Mouse (Mus musculus): ENCODE measurements at regions not wholly inside any gene's neighbourhood (a gene's known extent, or its start where the extent isn't known, plus 50 kb on each side); places are given as distances from the start of the nearest gene placed in this dataset.
"Not testable (repeated sequence)": the region's sequence is repeated elsewhere in the genome, so short reads cannot be mapped to it uniquely, and the experiment has no call there.

- DNase-seq (ENCODE audit: low spot score in 2 of 2) = no peak
These were observed 64.5 kb upstream of the Nap1l2 start for GRCm38 (mm10) chrX:103250961-103251360.

GRCm38 (mm10) chrX:103251478-103251877 is 65.0 kb upstream of the Nap1l2 start:
- DNase-seq (ENCODE audit: low spot score in 2 of 2) = not testable (repeated sequence)

DNA sequence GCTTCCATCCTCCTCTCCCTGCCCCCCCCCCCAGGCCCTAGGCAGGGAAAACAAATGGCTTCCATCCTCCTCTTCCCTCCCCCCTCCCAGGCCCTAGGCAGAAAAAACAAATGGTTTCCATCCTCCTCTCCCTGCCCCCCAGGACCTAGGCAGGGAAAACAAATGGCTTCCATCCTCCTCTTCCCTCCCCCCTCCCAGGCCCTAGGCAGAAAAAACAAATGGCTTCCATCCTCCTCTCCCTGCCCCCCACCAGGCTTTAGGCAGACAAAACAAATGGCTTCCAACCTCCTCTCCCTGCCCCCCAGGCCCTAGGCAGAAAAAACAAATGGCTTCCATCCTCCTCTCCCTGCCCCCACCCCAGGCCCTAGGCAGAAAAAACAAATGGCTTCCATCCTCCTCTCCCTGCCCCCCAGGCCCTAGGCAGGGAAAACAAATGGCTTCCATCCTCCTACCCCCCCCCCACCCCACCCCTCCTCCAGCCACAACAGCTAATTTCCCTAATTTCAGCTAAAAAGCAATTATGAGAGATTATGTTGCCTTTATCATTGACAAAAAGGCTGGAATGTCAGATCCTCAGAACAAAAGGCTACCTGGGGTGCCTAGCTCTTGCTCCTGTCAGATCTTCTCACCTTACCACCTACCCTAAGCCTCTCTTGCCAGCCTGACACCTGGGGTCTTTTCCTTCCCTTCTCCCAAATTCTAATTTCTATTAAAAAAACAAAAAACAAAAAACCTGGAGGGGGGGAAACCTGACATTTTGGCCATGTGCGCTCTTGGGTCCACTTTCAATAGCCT is 65.8 kb upstream of the Nap1l2 start:
- DNase-seq (ENCODE audit: low spot score in 2 of 2) = not testable (repeated sequence)

DNA sequence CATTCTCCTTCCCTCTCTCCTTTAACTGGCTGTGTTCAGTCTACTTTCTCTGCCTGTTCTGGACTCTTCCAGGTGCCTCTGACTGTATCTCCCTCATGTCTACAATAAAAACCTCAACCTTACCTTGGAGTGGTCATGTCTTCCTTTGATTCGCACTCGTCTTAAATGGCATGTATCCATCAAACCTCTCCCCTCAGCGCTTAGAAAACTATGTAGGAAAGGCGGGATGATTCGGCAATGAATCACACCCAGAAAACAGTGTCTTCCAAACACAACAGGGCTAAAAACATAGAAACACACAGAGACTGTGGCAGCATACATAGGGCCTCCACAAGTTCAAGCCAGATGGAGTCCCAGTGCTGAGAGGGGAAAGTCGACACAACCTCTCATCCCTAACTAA is 66.4 kb upstream of the Nap1l2 start:
- no peak for DNase-seq (ENCODE audit: low spot score in 2 of 2)

DNA sequence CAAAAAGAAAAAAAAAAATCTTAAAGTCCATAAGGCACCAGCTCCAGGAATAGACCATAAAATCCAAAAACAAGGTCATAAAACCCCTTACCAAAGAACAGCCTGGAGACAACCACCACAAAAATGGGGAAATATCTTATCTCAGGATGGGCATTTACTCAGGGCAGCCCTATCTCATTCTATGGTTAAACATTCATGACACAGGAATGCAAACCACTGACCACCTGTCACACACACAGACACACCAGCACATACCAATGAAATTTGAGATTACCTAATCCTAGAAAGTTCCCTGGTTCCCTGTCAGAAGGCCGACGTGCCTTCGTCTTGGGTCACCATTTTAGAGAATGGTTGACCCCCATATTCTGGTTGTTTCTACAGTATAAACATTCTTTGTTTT is 66.3 kb upstream of the Cdx4 start:
- no peak for DNase-seq (ENCODE audit: low spot score in 2 of 2)

DNA sequence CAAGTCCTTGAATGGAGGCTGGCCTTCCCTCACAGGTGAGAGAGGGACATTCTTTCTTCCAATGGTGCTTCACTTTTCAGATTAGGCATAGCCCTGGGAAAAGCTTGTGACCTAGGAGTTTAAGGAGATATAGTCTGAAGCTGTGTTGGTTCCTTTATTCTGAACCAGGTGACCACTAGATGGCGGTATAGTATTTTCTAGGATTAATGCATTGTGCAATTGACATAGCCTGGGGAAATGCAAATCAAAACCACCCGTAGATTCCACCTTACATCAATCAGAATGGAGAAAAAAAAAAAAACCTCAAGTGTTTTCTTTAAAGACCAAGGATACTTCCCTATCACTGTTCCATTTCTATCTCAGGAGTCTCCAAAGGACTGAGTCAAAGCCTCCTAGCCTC is 61.3 kb upstream of the Cdx4 start:
- peak in 1 of 2 experiments; percentile 2 for DNase-seq (ENCODE audit: low spot score in 2 of 2)

Data from spleen, postnatal 36 days (tissue).